Mouse (Mus musculus): Measurements from ENCODE around the gene Lbh.

DNA sequence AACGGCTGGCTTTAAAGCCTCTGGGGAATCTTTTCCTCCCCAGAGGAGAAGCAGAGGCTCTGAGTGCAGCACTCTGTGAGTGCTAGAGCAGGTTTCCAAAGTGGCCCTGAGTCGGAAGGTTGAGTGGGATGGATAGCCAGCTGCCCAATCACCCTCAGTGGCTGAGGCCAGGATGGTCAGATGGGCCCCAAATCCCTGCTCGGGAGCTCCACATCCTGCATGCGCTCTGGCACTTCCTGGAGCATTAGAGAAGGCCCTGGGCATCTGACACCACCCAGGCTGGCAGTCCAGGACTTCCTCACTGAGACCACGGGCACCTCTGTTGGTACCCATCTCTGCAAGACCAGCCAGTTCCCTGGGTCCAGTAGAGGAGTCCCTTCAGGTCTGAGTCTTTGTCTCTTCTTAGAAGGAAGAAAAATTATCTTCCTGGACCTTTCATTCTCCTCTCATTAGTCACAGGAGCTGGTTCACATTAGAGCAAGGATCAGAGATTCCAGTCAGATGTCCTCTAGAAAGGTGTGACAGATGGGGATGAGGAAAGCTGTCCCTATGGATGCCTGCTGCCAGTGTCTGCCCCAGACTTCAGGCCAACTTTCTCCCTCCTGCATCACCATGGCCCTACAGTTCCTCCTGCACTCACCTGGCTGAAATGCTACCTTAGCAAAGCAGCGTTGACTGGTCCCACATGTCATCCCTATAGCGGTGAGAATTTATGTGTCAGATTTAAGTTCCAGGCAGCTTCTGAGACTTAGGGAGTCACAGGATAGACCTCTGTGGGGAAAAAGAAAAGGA is 8.8 kb upstream of the Lbh start:
- TF ChIP-seq POLR2A (IDR thresholded peaks at IDR 0.05; ENCODE audit: extremely low read depth, insufficient read depth, low read length) (no peak), CTCF (IDR thresholded peaks at IDR 0.05; ENCODE audit: extremely low read depth, insufficient read depth, low read length) (no peak)

Data from cortical plate, adult 2 months (tissue).